8 mouse cellular contexts compared by ENCODE assay signal in the genomic region with DNA sequence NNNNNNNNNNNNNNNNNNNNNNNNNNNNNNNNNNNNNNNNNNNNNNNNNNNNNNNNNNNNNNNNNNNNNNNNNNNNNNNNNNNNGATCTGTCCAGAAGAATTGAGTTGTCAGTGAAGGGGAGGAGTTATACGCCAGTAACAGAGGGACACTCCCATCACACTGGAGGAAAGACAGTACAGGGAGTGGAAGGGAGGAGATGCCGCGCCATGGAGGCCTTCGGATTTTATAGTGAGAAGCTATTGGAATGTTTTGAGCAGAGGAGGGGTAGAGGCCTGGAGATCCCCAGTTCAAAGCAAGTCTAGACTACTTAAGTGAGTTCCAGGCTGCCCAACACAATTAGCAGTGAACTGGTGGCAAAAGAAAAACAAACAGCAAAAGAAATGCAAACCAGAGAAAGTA. TPM values are rescaled to one million over a fixed set of nuclear protein-coding genes. Genes with fewer than 3 reads are reported as not detected.
DNase-seq lines count a peak whose midpoint lies in the region; ATAC-seq lines count a peak whose summit lies in the region.

No protein-coding gene starts in this region.

- no peaks in the 10 kb centered on the region for H3K27me3 ChIP-seq in forebrain, embryonic 14.5 days (replicated peaks; ENCODE audit: control insufficient read depth, insufficient read depth, low read length)
- H3K27me3 ChIP-seq in hindbrain, embryonic 11.5 days (ENCODE audit: control insufficient read depth, insufficient read depth, low read length) = no peaks in the 10 kb centered on the region
- H3K27me3 ChIP-seq in limb, embryonic 15.5 days = no peaks in the 10 kb centered on the region
- no peaks in the 10 kb centered on the region for H3K27me3 ChIP-seq in neural tube, embryonic 11.5 days (ENCODE audit: control insufficient read depth, insufficient read depth, low read length)

- no peaks in the 10 kb centered on the region for H3K9me3 ChIP-seq in forebrain, embryonic 14.5 days (replicated peaks; ENCODE audit: control insufficient read depth, low read length)
- no peaks in the 10 kb centered on the region for H3K9me3 ChIP-seq in hindbrain, embryonic 11.5 days (ENCODE audit: control insufficient read depth, low read length)
- H3K9me3 ChIP-seq in limb, embryonic 15.5 days = no peaks in the 10 kb centered on the region
- no peaks in the 10 kb centered on the region for H3K9me3 ChIP-seq in neural tube, embryonic 11.5 days (ENCODE audit: control insufficient read depth, low read length)

- no peak overlapping the region for H3K4me3 ChIP-seq in forebrain, embryonic 14.5 days (ENCODE audit: low read depth, low read length)
- H3K4me3 ChIP-seq in hindbrain, embryonic 11.5 days (ENCODE audit: low read depth, low read length) = no peak overlapping the region
- H3K4me3 ChIP-seq in limb, embryonic 15.5 days = no peak overlapping the region
- no peak overlapping the region for H3K4me3 ChIP-seq in neural tube, embryonic 11.5 days (ENCODE audit: low read depth, low read length)

- H3K36me3 ChIP-seq in forebrain, embryonic 14.5 days (ENCODE audit: control insufficient read depth, insufficient read depth, low read length) = no peaks in the 10 kb centered on the region
- H3K36me3 ChIP-seq in hindbrain, embryonic 11.5 days (ENCODE audit: control insufficient read depth, insufficient read depth, low read length) = no peaks in the 10 kb centered on the region
- no peaks in the 10 kb centered on the region for H3K36me3 ChIP-seq in limb, embryonic 15.5 days
- H3K36me3 ChIP-seq in neural tube, embryonic 11.5 days (ENCODE audit: control insufficient read depth, insufficient read depth, low read length) = no peaks in the 10 kb centered on the region

- H3K27ac ChIP-seq in forebrain, embryonic 14.5 days (ENCODE audit: low read depth, low read length) = no peak overlapping the region
- no peak overlapping the region for H3K27ac ChIP-seq in hindbrain, embryonic 11.5 days (ENCODE audit: low read depth, low read length)
- peak overlapping the region; percentile 55 for H3K27ac ChIP-seq in limb, embryonic 15.5 days
- no peak overlapping the region for H3K27ac ChIP-seq in neural tube, embryonic 11.5 days (ENCODE audit: low read depth, low read length)

- H3K4me1 ChIP-seq in forebrain, embryonic 14.5 days (ENCODE audit: control insufficient read depth, insufficient read depth, low read length) = no peaks in the 10 kb centered on the region
- no peaks in the 10 kb centered on the region for H3K4me1 ChIP-seq in hindbrain, embryonic 11.5 days (replicated peaks; ENCODE audit: control insufficient read depth, insufficient read depth, low read length)
- no peaks in the 10 kb centered on the region for H3K4me1 ChIP-seq in limb, embryonic 15.5 days
- H3K4me1 ChIP-seq in neural tube, embryonic 11.5 days (ENCODE audit: control insufficient read depth, insufficient read depth, low read length) = no peaks in the 10 kb centered on the region

- no peak overlapping the region for H3K9ac ChIP-seq in forebrain, embryonic 14.5 days (ENCODE audit: low read length)
- no peak overlapping the region for H3K9ac ChIP-seq in hindbrain, embryonic 11.5 days (ENCODE audit: low read depth, low read length)
- H3K9ac ChIP-seq in limb, embryonic 15.5 days = no peak overlapping the region
- H3K9ac ChIP-seq in neural tube, embryonic 11.5 days (ENCODE audit: low read length) = no peak overlapping the region

- DNase-seq in 3T3-L1 (ENCODE audit: low read depth, low spot score) (peak; percentile 90), ZHBTc4 (ENCODE audit: low read depth, low spot score) (peak; percentile 91)
- peak; percentile 21 for DNase-seq in forebrain, embryonic 14.5 days (ENCODE audit: low spot score)
- peak; percentile 48 for DNase-seq in hindbrain, embryonic 11.5 days (ENCODE audit: low spot score)
- DNase-seq in neural tube, embryonic 11.5 days (ENCODE audit: low spot score) = peak; percentile 17
- DNase-seq in thymus, postnatal 10 days (ENCODE audit: low spot score in 2 of 2) = no peak

- H3K4me2 ChIP-seq in forebrain, embryonic 14.5 days (ENCODE audit: low read length) = peak overlapping the region; percentile 28; the same call in 1 of the 2 replicates
- no peak overlapping the region for H3K4me2 ChIP-seq in hindbrain, embryonic 11.5 days (replicated peaks; ENCODE audit: low read depth, low read length)
- H3K4me2 ChIP-seq in limb, embryonic 15.5 days = peak overlapping the region; percentile 23
- 0 out of 2 replicates have a peak overlapping the region, but pooled peaks have one; percentile 10 for H3K4me2 ChIP-seq in neural tube, embryonic 11.5 days (ENCODE audit: low read depth)

- no peak for ATAC-seq in forebrain, embryonic 14.5 days
- no peak for ATAC-seq in hindbrain, embryonic 11.5 days (ENCODE audit: low FRiP score)
- no peak for ATAC-seq in limb, embryonic 15.5 days (ENCODE audit: insufficient number of reproducible peaks, low FRiP score, low TSS enrichment, low read depth)
- ATAC-seq in neural tube, embryonic 11.5 days (ENCODE audit: insufficient read depth, low FRiP score, low TSS enrichment) = no peak
- ATAC-seq in megakaryocyte-erythroid progenitor cell, adult 5-6 weeks (replicated peaks; ENCODE audit: low FRiP score, low TSS enrichment, poor library complexity, severe bottlenecking) = no peak

- WGBS in forebrain, embryonic 14.5 days = 10% methylated on average over 4 of the region's 4 CpGs
- 5% methylated on average over 4 of the region's 4 CpGs for WGBS in hindbrain, embryonic 11.5 days
- WGBS in limb, embryonic 15.5 days = 11% methylated on average over 4 of the region's 4 CpGs
- 9% methylated on average over 4 of the region's 4 CpGs for WGBS in neural tube, embryonic 11.5 days

RNA-seq across cellular contexts. Expression of a gene that starts 33.7 kb away (rescaled TPM):
- 91.6 and 116 TPM in 2 replicates for polyA plus RNA-seq in forebrain, embryonic 14.5 days (2014; fragmentation: Nextera tagmentation; extraction: Ambion mirVana)
- polyA plus RNA-seq in hindbrain, embryonic 11.5 days (2014; fragmentation: Nextera tagmentation; extraction: Ambion mirVana) = 106 and 117 TPM in 2 replicates
- 75.6 and 79.4 TPM in 2 replicates for polyA plus RNA-seq in limb, embryonic 15.5 days (2015; fragmentation: Nextera tagmentation; extraction: Ambion mirVana)
- polyA plus RNA-seq in neural tube, embryonic 11.5 days (2014; fragmentation: Nextera tagmentation; extraction: Ambion mirVana) = 107 and 108 TPM in 2 replicates
- 60.3 and 62.4 TPM in 2 replicates for total RNA-seq in megakaryocyte-erythroid progenitor cell, adult 5-6 weeks (2014; fragmentation: Nextera tagmentation)
- 35.9 and 41.2 TPM in 2 replicates for total RNA-seq in megakaryocyte-erythroid progenitor cell, adult 5-6 weeks (2017)

RNA-seq across cellular contexts. Expression of a gene that starts 55.4 kb away (rescaled TPM):
- polyA plus RNA-seq in forebrain, embryonic 14.5 days (2014; fragmentation: Nextera tagmentation; extraction: Ambion mirVana) = 12.6 and 15.8 TPM in 2 replicates
- polyA plus RNA-seq in hindbrain, embryonic 11.5 days (2014; fragmentation: Nextera tagmentation; extraction: Ambion mirVana) = 21.6 and 27.4 TPM in 2 replicates
- 0.79 and 0.97 TPM in 2 replicates for polyA plus RNA-seq in limb, embryonic 15.5 days (2015; fragmentation: Nextera tagmentation; extraction: Ambion mirVana)
- 19.1 and 21.0 TPM in 2 replicates for polyA plus RNA-seq in neural tube, embryonic 11.5 days (2014; fragmentation: Nextera tagmentation; extraction: Ambion mirVana)
- total RNA-seq in megakaryocyte-erythroid progenitor cell, adult 5-6 weeks (2014; fragmentation: Nextera tagmentation) = 0.44 TPM in 1 of 2 replicates, not detected in the other
- not detected in 2 replicates for total RNA-seq in megakaryocyte-erythroid progenitor cell, adult 5-6 weeks (2017)

Comparison
In these comparisons a context has a peak if more than half of its experiments do, and no peak if none do; other contexts are left out.
1. DNase-seq: peak in 3T3-L1 (single experiment), ZHBTc4 (single experiment), forebrain, embryonic 14.5 days (single experiment), hindbrain, embryonic 11.5 days (single experiment) and neural tube, embryonic 11.5 days (single experiment); none in thymus, postnatal 10 days (0 of 2).